Mouse (Mus musculus): ENCODE results near the gene Golph3. TPM values are rescaled to one million over a fixed set of nuclear protein-coding genes. Genes with fewer than 3 reads are reported as not detected.

The Golph3 gene
- polyA plus RNA-seq, 1 experiment from 2014 or later, result 97.0 TPM

GRCm38 (mm10) chr15:12388726-12389489 lies 67.7 kb downstream of the Golph3 start:
- WGBS, result 82% methylated on average over 15 of the region's 15 CpGs
- no peak overlapping the region for H3K4me2 ChIP-seq
- no peaks in the 10 kb centered on the region for H3K27me3 ChIP-seq
- H3K36me3 ChIP-seq, result peaks cover 22% of the 10 kb centered on the region; the same call in 1 of the 2 replicates
- H3K9me3 ChIP-seq, result no peaks in the 10 kb centered on the region
- H3K4me3 ChIP-seq (replicated peaks), result no peak overlapping the region
- no peak overlapping the region for H3K9ac ChIP-seq (replicated peaks)
- no peaks in the 10 kb centered on the region for H3K4me1 ChIP-seq (replicated peaks)
- H3K27ac ChIP-seq, result no peak overlapping the region
- ATAC-seq (ENCODE audit: insufficient number of reproducible peaks, insufficient read depth, low FRiP score, low TSS enrichment, low read depth), result no peak

- no peak for ATAC-seq (ENCODE audit: insufficient number of reproducible peaks, insufficient read depth, low FRiP score, low TSS enrichment, low read depth)
Observed at GRCm38 (mm10) chr15:12394758-12395157, 73.5 kb downstream of the Golph3 start.

GRCm38 (mm10) chr15:12397032-12397431 lies 75.8 kb downstream of the Golph3 start:
- ATAC-seq (ENCODE audit: insufficient number of reproducible peaks, insufficient read depth, low FRiP score, low TSS enrichment, low read depth), result no peak
- Histone ChIP-seq H3K9ac (replicated peaks) (no peak overlapping the region), H3K27me3 (no peaks in the 10 kb centered on the region), H3K36me3 (peaks cover 39% of the 10 kb centered on the region), H3K4me2 (no peak overlapping the region), H3K4me1 (replicated peaks) (0 out of 2 replicates have a peak, but pooled peaks cover 1% of the 10 kb centered on the region), H3K4me3 (replicated peaks) (no peak overlapping the region), H3K9me3 (no peaks in the 10 kb centered on the region), H3K27ac (no peak overlapping the region)
- WGBS, result 74% methylated on average over 6 of the region's 6 CpGs

More at GRCm38 (mm10) chr15:12394758-12395157, 73.5 kb downstream of the Golph3 start:
- H3K27ac ChIP-seq, result no peak overlapping the region
- no peak overlapping the region for H3K4me3 ChIP-seq (replicated peaks)
- H3K9me3 ChIP-seq, result no peaks in the 10 kb centered on the region
- H3K9ac ChIP-seq (replicated peaks), result no peak overlapping the region
- H3K4me2 ChIP-seq, result no peak overlapping the region
- no peaks in the 10 kb centered on the region for H3K4me1 ChIP-seq (replicated peaks)
- H3K27me3 ChIP-seq, result no peaks in the 10 kb centered on the region
- peaks cover 27% of the 10 kb centered on the region; the same call in 1 of the 2 replicates for H3K36me3 ChIP-seq
- 88% methylated on average over 10 of the region's 10 CpGs for WGBS

Other genes with a start within 250 kb of the Golph3 start
- 113 and 121 TPM in 2 replicates for gene Zfr, start 203.6 kb upstream of the Golph3 start, polyA plus RNA-seq (2016; fragmentation: Nextera tagmentation; extraction: Ambion mirVana)
- gene Mtmr12, start 116.4 kb upstream of the Golph3 start, polyA plus RNA-seq (2016; fragmentation: Nextera tagmentation; extraction: Ambion mirVana), result 20.7 and 22.4 TPM in 2 replicates
- 0.94 TPM in 1 of 2 replicates, not detected in the other for gene 1810049J17Rik, start 449 bp downstream of the Golph3 start, polyA plus RNA-seq (2016; fragmentation: Nextera tagmentation; extraction: Ambion mirVana)